Mouse (Mus musculus) embryonic fibroblast, embryonic 13.5 days (primary cell): ENCODE results near the gene Slc39a13.

Experiments used
- CTCF ChIP-seq: IDR thresholded peaks from 2 replicates; pipeline ENCODE4 v1.5.1; 2011; ENCODE audit warnings: mild to moderate bottlenecking, control low read depth, low read length, moderate library complexity, borderline replicate concordance; ENCODE audit not compliant: insufficient read depth
- POLR2A ChIP-seq: IDR thresholded peaks from 2 replicates; pipeline ENCODE4 v1.6.1; 2011; ENCODE audit warnings: low read depth, mild to moderate bottlenecking, control low read depth, low read length, moderate library complexity

- TF ChIP-seq POLR2A (no peak), CTCF (no peak)
These were observed 1.9 kb upstream of the Slc39a13 start for GRCm38 (mm10) chr2:91072092-91072491.
